In genomic region chr2:4509739-4510138, GRCm38 (mm10) we compare ENCODE assay signal across 10 mouse cellular contexts.
DNase-seq lines count a peak whose midpoint lies in the region; ATAC-seq and TF ChIP-seq lines count a peak whose summit lies in the region.
"Had no signal": no experiment of that assay in that cellular context is flagged by ENCODE, and none has a peak within 500 bp of the region (broad histone marks: within the 10 kb centered on the region; RNA-seq: fewer than 3 reads in every experiment).

No protein-coding gene starts in this region.

- H3K36me3 ChIP-seq in lung, embryonic 14.5 days (ENCODE audit: insufficient read depth): peaks cover 12% of the 10 kb centered on the region; the same call in 1 of the 2 replicates
- H3K36me3 ChIP-seq in hindbrain, postnatal 0 days (ENCODE audit: insufficient read depth, low read length): no peaks in the 10 kb centered on the region
- H3K36me3 ChIP-seq in kidney, embryonic 15.5 days: 0 out of 2 replicates have a peak, but pooled peaks cover 5% of the 10 kb centered on the region
- peaks cover 11% of the 10 kb centered on the region for H3K36me3 ChIP-seq in midbrain, postnatal 0 days (ENCODE audit: insufficient read depth, low read length)

- WGBS in lung, embryonic 14.5 days: 27% methylated on average over 5 of the region's 5 CpGs
- 38% methylated on average over 5 of the region's 5 CpGs for WGBS in hindbrain, postnatal 0 days
- 52% methylated on average over 5 of the region's 5 CpGs for WGBS in kidney, embryonic 15.5 days
- 38% methylated on average over 5 of the region's 5 CpGs for WGBS in midbrain, postnatal 0 days

- peak; percentile 48 for DNase-seq in lung, embryonic 14.5 days
- no peak for DNase-seq in lung, postnatal 36 days
- no peak for DNase-seq in hindbrain, postnatal 0 days (ENCODE audit: low spot score)
- DNase-seq in midbrain, postnatal 0 days (ENCODE audit: low spot score): no peak
- DNase-seq in urinary bladder, adult 2 months (ENCODE audit: low spot score): no peak
- no peak for DNase-seq in right cerebral cortex, adult 18-20 months
- DNase-seq: heart, postnatal 14 days; lung, adult 2 months; thymus, adult 18-20 months had no signal

- no peak for TF ChIP-seq CTCF in lung, embryonic 14.5 days (IDR thresholded peaks at IDR 0.05; ENCODE audit: low read depth)
- no peak for TF ChIP-seq CTCF in hindbrain, postnatal 0 days (IDR thresholded peaks at IDR 0.05; ENCODE audit: low read depth)
- TF ChIP-seq CTCF in midbrain, postnatal 0 days (IDR thresholded peaks at IDR 0.05): no peak

- H3K4me3 ChIP-seq in lung, embryonic 14.5 days (ENCODE audit: low read depth, low read length): no peak overlapping the region
- H3K4me3 ChIP-seq in hindbrain, postnatal 0 days (ENCODE audit: low read length): no peak overlapping the region
- no peak overlapping the region for H3K4me3 ChIP-seq in kidney, embryonic 15.5 days (replicated peaks)
- no peak overlapping the region for H3K4me3 ChIP-seq in midbrain, postnatal 0 days (ENCODE audit: low read depth, low read length)

- H3K4me1 ChIP-seq in lung, embryonic 14.5 days (ENCODE audit: insufficient read depth): 0 out of 2 replicates have a peak, but pooled peaks cover 6% of the 10 kb centered on the region
- H3K4me1 ChIP-seq in hindbrain, postnatal 0 days (ENCODE audit: insufficient read depth, low read length): peaks cover 12% of the 10 kb centered on the region
- H3K4me1 ChIP-seq in kidney, embryonic 15.5 days: peaks cover 44% of the 10 kb centered on the region
- H3K4me1 ChIP-seq in midbrain, postnatal 0 days (ENCODE audit: insufficient read depth, low read length): no peaks in the 10 kb centered on the region

- H3K27ac ChIP-seq in lung, embryonic 14.5 days (ENCODE audit: low read depth): peak overlapping the region; percentile 64
- peak overlapping the region; percentile 54; the same call in 1 of the 2 replicates for H3K27ac ChIP-seq in hindbrain, postnatal 0 days
- H3K27ac ChIP-seq in kidney, embryonic 15.5 days: peak overlapping the region; percentile 80
- H3K27ac ChIP-seq in midbrain, postnatal 0 days (ENCODE audit: low read depth, low read length): peak overlapping the region; percentile 26; the same call in 1 of the 2 replicates

- ATAC-seq in lung, embryonic 14.5 days (ENCODE audit: insufficient read depth): peak; percentile 69; the same call in 1 of the 2 replicates
- peak; percentile 53; the same call in 1 of the 2 replicates for ATAC-seq in hindbrain, postnatal 0 days
- ATAC-seq in kidney, embryonic 15.5 days (replicated peaks; ENCODE audit: low FRiP score): peak; percentile 86
- ATAC-seq in midbrain, postnatal 0 days (ENCODE audit: low FRiP score): no peak

- no peaks in the 10 kb centered on the region for H3K9me3 ChIP-seq in lung, embryonic 14.5 days (ENCODE audit: low read depth, low read length)
- no peaks in the 10 kb centered on the region for H3K9me3 ChIP-seq in hindbrain, postnatal 0 days (ENCODE audit: low read length)
- H3K9me3 ChIP-seq in kidney, embryonic 15.5 days (replicated peaks): no peaks in the 10 kb centered on the region
- H3K9me3 ChIP-seq in midbrain, postnatal 0 days (ENCODE audit: low read length): no peaks in the 10 kb centered on the region

- no peak overlapping the region for H3K9ac ChIP-seq in lung, embryonic 14.5 days
- no peak overlapping the region for H3K9ac ChIP-seq in hindbrain, postnatal 0 days (replicated peaks; ENCODE audit: low read length)
- H3K9ac ChIP-seq in kidney, embryonic 15.5 days: no peak overlapping the region
- H3K9ac ChIP-seq in midbrain, postnatal 0 days (replicated peaks; ENCODE audit: low read length, poor library complexity, severe bottlenecking): no peak overlapping the region

- no peak overlapping the region for H3K4me2 ChIP-seq in lung, embryonic 14.5 days
- H3K4me2 ChIP-seq in hindbrain, postnatal 0 days (ENCODE audit: low read depth, low read length): no peak overlapping the region
- peak overlapping the region; percentile 40 for H3K4me2 ChIP-seq in kidney, embryonic 15.5 days
- no peak overlapping the region for H3K4me2 ChIP-seq in midbrain, postnatal 0 days (ENCODE audit: low read depth, low read length, poor library complexity, severe bottlenecking)

- no peaks in the 10 kb centered on the region for H3K27me3 ChIP-seq in lung, embryonic 14.5 days (ENCODE audit: insufficient read depth, low read length)
- no peaks in the 10 kb centered on the region for H3K27me3 ChIP-seq in hindbrain, postnatal 0 days (ENCODE audit: insufficient read depth, low read length)
- H3K27me3 ChIP-seq in kidney, embryonic 15.5 days: no peaks in the 10 kb centered on the region
- no peaks in the 10 kb centered on the region for H3K27me3 ChIP-seq in midbrain, postnatal 0 days (ENCODE audit: insufficient read depth, low read length)

Comparison
In these comparisons a context has a peak if more than half of its experiments do, and no peak if none do; other contexts are left out.
1. H3K27ac ChIP-seq: peak in every context shown above with its lines; median percentile 80 in kidney, embryonic 15.5 days; 64 in lung, embryonic 14.5 days; 54 in hindbrain, postnatal 0 days; 26 in midbrain, postnatal 0 days.